Mouse (Mus musculus): ENCODE data around the gene Qrich1. TPM values are rescaled to one million over a fixed set of nuclear protein-coding genes. Genes with fewer than 3 reads are reported as not detected.

Qrich1 gene
- polyA plus RNA-seq, 1 experiment from 2014 or later = 164 TPM

- no peak overlapping the region for H3K27ac ChIP-seq
- H3K36me3 ChIP-seq = peaks cover 92% of the 10 kb centered on the region
- no peak overlapping the region for H3K4me2 ChIP-seq (replicated peaks)
- 94% methylated on average over 4 of the region's 4 CpGs for WGBS
- no peak for ATAC-seq (ENCODE audit: low FRiP score, low read depth)
- H3K4me1 ChIP-seq = no peaks in the 10 kb centered on the region
- no peaks in the 10 kb centered on the region for H3K27me3 ChIP-seq (replicated peaks)
- H3K4me3 ChIP-seq = no peak overlapping the region
- H3K9ac ChIP-seq = no peak overlapping the region
- H3K9me3 ChIP-seq = no peaks in the 10 kb centered on the region
Measured at GRCm38 (mm10) chr9:108608889-108609288, 92.3 kb downstream of the Qrich1 start.

MicroRNAs within 50 kb of the gene (microRNA counts, 519-probe panel; counts per million panel counts)
- microRNA mmu-miR-191 = 5,174 counts per million, percentile 84 among the panel's probes with 10 or more counts
- 4,159 counts per million, percentile 77 among the panel's probes with 10 or more counts for microRNA mmu-miR-425

Small RNA genes lying within 50 kb of the gene (microRNA-seq; reads per million reads assigned to microRNA genes)
- not detected for gene Gm24083
- not detected for gene Mir191
- 1,025 reads per million, percentile 78 among the genes with 10 or more reads in this experiment for gene Mir425

Other genes starting within 250 kb of the Qrich1 start
- gene Nicn1, start 226.4 kb upstream of the Qrich1 start, polyA plus RNA-seq (2016; fragmentation: Nextera tagmentation; extraction: Ambion mirVana) = 81.2 and 87.0 TPM in 2 replicates
- 18.9 and 24.8 TPM in 2 replicates for gene Amt, start 220.0 kb upstream of the Qrich1 start, polyA plus RNA-seq (2016; fragmentation: Nextera tagmentation; extraction: Ambion mirVana)
- 313 and 363 TPM in 2 replicates for gene Rhoa, start 210.7 kb upstream of the Qrich1 start, polyA plus RNA-seq (2016; fragmentation: Nextera tagmentation; extraction: Ambion mirVana)
- gene Tcta, start 210.6 kb upstream of the Qrich1 start, polyA plus RNA-seq (2016; fragmentation: Nextera tagmentation; extraction: Ambion mirVana) = 44.3 and 47.5 TPM in 2 replicates
- 656 and 664 TPM in 2 replicates for gene Gpx1, start 177.9 kb upstream of the Qrich1 start, polyA plus RNA-seq (2016; fragmentation: Nextera tagmentation; extraction: Ambion mirVana)
- gene Usp4, start 169.0 kb upstream of the Qrich1 start, polyA plus RNA-seq (2016; fragmentation: Nextera tagmentation; extraction: Ambion mirVana) = 124 and 138 TPM in 2 replicates
- gene 1700102P08Rik, start 124.0 kb upstream of the Qrich1 start, polyA plus RNA-seq (2016; fragmentation: Nextera tagmentation; extraction: Ambion mirVana) = 1.3 and 1.7 TPM in 2 replicates
- 0.80 and 0.84 TPM in 2 replicates for gene Ccdc36, start 88.3 kb upstream of the Qrich1 start, polyA plus RNA-seq (2016; fragmentation: Nextera tagmentation; extraction: Ambion mirVana)
- not detected in 2 replicates for gene BC048562, start 80.3 kb upstream of the Qrich1 start, polyA plus RNA-seq (2016; fragmentation: Nextera tagmentation; extraction: Ambion mirVana)
- gene Ccdc71, start 56.3 kb upstream of the Qrich1 start, polyA plus RNA-seq (2016; fragmentation: Nextera tagmentation; extraction: Ambion mirVana) = 44.8 and 49.4 TPM in 2 replicates
- gene Klhdc8b, start 55.2 kb upstream of the Qrich1 start, polyA plus RNA-seq (2016; fragmentation: Nextera tagmentation; extraction: Ambion mirVana) = 51.1 and 63.4 TPM in 2 replicates
- gene Lamb2, start 37.1 kb upstream of the Qrich1 start, polyA plus RNA-seq (2016; fragmentation: Nextera tagmentation; extraction: Ambion mirVana) = 28.6 and 29.4 TPM in 2 replicates
- gene Usp19, start 26.2 kb upstream of the Qrich1 start, polyA plus RNA-seq (2016; fragmentation: Nextera tagmentation; extraction: Ambion mirVana) = 104 TPM in 2 replicates
- gene Qars, start 9.1 kb upstream of the Qrich1 start, polyA plus RNA-seq (2016; fragmentation: Nextera tagmentation; extraction: Ambion mirVana) = 86.9 and 89.9 TPM in 2 replicates
- gene Impdh2, start 43.5 kb downstream of the Qrich1 start, polyA plus RNA-seq (2016; fragmentation: Nextera tagmentation; extraction: Ambion mirVana) = 124 and 134 TPM in 2 replicates
- 67.3 and 69.0 TPM in 2 replicates for gene Ndufaf3, start 50.6 kb downstream of the Qrich1 start, polyA plus RNA-seq (2016; fragmentation: Nextera tagmentation; extraction: Ambion mirVana)
- gene Dalrd3, start 53.1 kb downstream of the Qrich1 start, polyA plus RNA-seq (2016; fragmentation: Nextera tagmentation; extraction: Ambion mirVana) = 240 and 254 TPM in 2 replicates
- gene Wdr6, start 61.9 kb downstream of the Qrich1 start, polyA plus RNA-seq (2016; fragmentation: Nextera tagmentation; extraction: Ambion mirVana) = 285 and 286 TPM in 2 replicates
- 20.9 and 21.3 TPM in 2 replicates for gene P4htm, start 80.9 kb downstream of the Qrich1 start, polyA plus RNA-seq (2016; fragmentation: Nextera tagmentation; extraction: Ambion mirVana)
- 56.2 and 57.2 TPM in 2 replicates for gene Arih2, start 132.6 kb downstream of the Qrich1 start, polyA plus RNA-seq (2016; fragmentation: Nextera tagmentation; extraction: Ambion mirVana)
- 40.1 and 41.8 TPM in 2 replicates for gene Slc25a20, start 145.3 kb downstream of the Qrich1 start, polyA plus RNA-seq (2016; fragmentation: Nextera tagmentation; extraction: Ambion mirVana)
- gene Prkar2a, start 172.5 kb downstream of the Qrich1 start, polyA plus RNA-seq (2016; fragmentation: Nextera tagmentation; extraction: Ambion mirVana) = 59.2 and 66.4 TPM in 2 replicates